ENCODE assay signal across 8 mouse cellular contexts in genomic region chr1:171503250-171503591, GRCm38 (mm10). TPM values are rescaled to one million over a fixed set of nuclear protein-coding genes. Genes with fewer than 3 reads are reported as not detected.
A peak's percentile ranks its signal among the peaks of the same experiment; 100 is the strongest.
DNase-seq lines count a peak whose midpoint lies in the region; ATAC-seq and TF ChIP-seq lines count a peak whose summit lies in the region.

Gene Alyref2 (plus strand): TSS chr1:171503478.

- TF ChIP-seq CTCF in E14TG2a.4 (conservative IDR thresholded peaks at IDR 0.05; ENCODE audit: low read length) = peak; percentile 44
- peak; percentile 93 for TF ChIP-seq CTCF in liver, embryonic 14.5 days (IDR thresholded peaks at IDR 0.05; ENCODE audit: low read depth)

- peak; percentile 86 for ATAC-seq in heart, embryonic 15.5 days (replicated peaks; ENCODE audit: insufficient number of reproducible peaks, insufficient read depth, low FRiP score, low read depth)
- ATAC-seq in liver, embryonic 14.5 days (ENCODE audit: insufficient read depth) = peak; percentile 78
- ATAC-seq in neural tube, embryonic 13.5 days (ENCODE audit: low read depth) = peak; percentile 90

- no peaks in the 10 kb centered on the region for H3K9me3 ChIP-seq in E14TG2a.4 (ENCODE audit: low read length)
- no peaks in the 10 kb centered on the region for H3K9me3 ChIP-seq in heart, embryonic 15.5 days (replicated peaks)
- no peaks in the 10 kb centered on the region for H3K9me3 ChIP-seq in liver, embryonic 14.5 days (ENCODE audit: control insufficient read depth, low read length)
- H3K9me3 ChIP-seq in neural tube, embryonic 13.5 days = 0 out of 2 replicates have a peak, but pooled peaks cover 5% of the 10 kb centered on the region

- peaks cover 51% of the 10 kb centered on the region for H3K4me1 ChIP-seq in E14TG2a.4 (replicated peaks; ENCODE audit: low read depth, low read length)
- H3K4me1 ChIP-seq in heart, embryonic 15.5 days (replicated peaks) = peaks cover 18% of the 10 kb centered on the region
- H3K4me1 ChIP-seq in liver, embryonic 14.5 days (replicated peaks; ENCODE audit: control insufficient read depth in 2 of 2, insufficient read depth in 2 of 2, low read length in 1 of 2) = peaks cover 5 to 10% of the 10 kb centered on the region in 2 experiments
- peaks cover 30% of the 10 kb centered on the region for H3K4me1 ChIP-seq in neural tube, embryonic 13.5 days (replicated peaks)

- TF ChIP-seq EP300 in liver, embryonic 14.5 days (IDR thresholded peaks at IDR 0.05; ENCODE audit: low read depth) = peak; percentile 14; the same call in 1 of the 2 replicates

- peak within 1 kb of the TSS; percentile 98 for H3K27ac ChIP-seq in heart, embryonic 15.5 days
- peak within 1 kb of the TSS; percentile 31 for H3K27ac ChIP-seq in liver, embryonic 14.5 days
- peak within 1 kb of the TSS; percentile 97 for H3K27ac ChIP-seq in neural tube, embryonic 13.5 days (replicated peaks)

- DNase-seq in c-Kit-negative CD71-positive TER-119-positive erythroid progenitor cells, embryonic 14.5 days (ENCODE audit: low read depth, low spot score) = peak; percentile 86
- DNase-seq in fibroblast of lung, adult 2 months (ENCODE audit: low read depth) = peak; percentile 83
- peak; percentile 95 for DNase-seq in kidney, postnatal 25 days
- peak; percentile 85 to 89 (median 88) for DNase-seq in liver, embryonic 14.5 days (ENCODE audit: low read depth in 3 of 3, low spot score in 3 of 3)
- DNase-seq in testis, postnatal 14 days (ENCODE audit: low spot score) = peak; percentile 92

- peak within 1 kb of the TSS; percentile 81 for H3K4me2 ChIP-seq in heart, embryonic 15.5 days
- peak within 1 kb of the TSS; percentile 95 for H3K4me2 ChIP-seq in liver, embryonic 14.5 days (ENCODE audit: low read depth)
- H3K4me2 ChIP-seq in neural tube, embryonic 13.5 days = peak within 1 kb of the TSS; percentile 62

- H3K9ac ChIP-seq in heart, embryonic 15.5 days = peak within 1 kb of the TSS; percentile 75
- H3K9ac ChIP-seq in liver, embryonic 14.5 days (replicated peaks) = peak within 1 kb of the TSS; percentile 66
- peak within 1 kb of the TSS; percentile 77 for H3K9ac ChIP-seq in neural tube, embryonic 13.5 days

- H3K4me3 ChIP-seq in E14TG2a.4 (replicated peaks; ENCODE audit: low read length) = peak within 1 kb of the TSS; percentile 85
- H3K4me3 ChIP-seq in heart, embryonic 15.5 days = peak within 1 kb of the TSS; percentile 72
- H3K4me3 ChIP-seq in liver, embryonic 14.5 days (ENCODE audit: insufficient read depth in 1 of 2, low read depth in 2 of 2, low read length in 2 of 2) = peak within 1 kb of the TSS; percentile 59 to 67
- peak within 1 kb of the TSS; percentile 51 for H3K4me3 ChIP-seq in neural tube, embryonic 13.5 days

- WGBS in heart, embryonic 15.5 days = under 1% methylated on average over 19 of the region's 19 CpGs
- under 1% methylated on average over 19 of the region's 19 CpGs for WGBS in liver, embryonic 14.5 days (ENCODE audit: insufficient replicate concordance)
- WGBS in neural tube, embryonic 13.5 days = under 1% methylated on average over 19 of the region's 19 CpGs

- no peaks in the 10 kb centered on the region for H3K27me3 ChIP-seq in E14TG2a.4 (ENCODE audit: insufficient read depth, low read length)
- H3K27me3 ChIP-seq in heart, embryonic 15.5 days = no peaks in the 10 kb centered on the region
- H3K27me3 ChIP-seq in liver, embryonic 14.5 days (ENCODE audit: control insufficient read depth, insufficient read depth, low read length) = no peaks in the 10 kb centered on the region
- no peaks in the 10 kb centered on the region for H3K27me3 ChIP-seq in neural tube, embryonic 13.5 days

- no peaks in the 10 kb centered on the region for H3K36me3 ChIP-seq in E14TG2a.4 (ENCODE audit: insufficient read depth, low read length)
- no peaks in the 10 kb centered on the region for H3K36me3 ChIP-seq in heart, embryonic 15.5 days
- no peaks in the 10 kb centered on the region for H3K36me3 ChIP-seq in liver, embryonic 14.5 days (replicated peaks; ENCODE audit: control insufficient read depth, insufficient read depth, low read depth)
- 0 out of 2 replicates have a peak, but pooled peaks cover 14% of the 10 kb centered on the region for H3K36me3 ChIP-seq in neural tube, embryonic 13.5 days

RNA-seq across cellular contexts. Expression of gene Alyref2, which starts in this region (rescaled TPM):
- 15.4 and 17.4 TPM in 2 replicates for polyA plus RNA-seq in heart, embryonic 15.5 days (2015; fragmentation: Nextera tagmentation; extraction: Ambion mirVana)
- polyA plus RNA-seq in liver, embryonic 14.5 days (2012; rRNA removed) = 1.7 and 2.5 TPM in 2 replicates
- 2.4 and 2.9 TPM in 2 replicates for polyA plus RNA-seq in liver, embryonic 14.5 days (2014; fragmentation: Nextera tagmentation; extraction: Ambion mirVana)
- 28.5 and 28.6 TPM in 2 replicates for polyA plus RNA-seq in neural tube, embryonic 13.5 days (2015; fragmentation: Nextera tagmentation; extraction: Ambion mirVana)

Comparison
In these comparisons a context has a peak if more than half of its experiments do, and no peak if none do; other contexts are left out.
1. Peak in every context shown above with its lines: DNase-seq, ATAC-seq, H3K4me3 ChIP-seq and H3K27ac ChIP-seq.
2. H3K27ac ChIP-seq: peak in every context shown above with its lines; median percentile 98 in heart, embryonic 15.5 days; 97 in neural tube, embryonic 13.5 days; 31 in liver, embryonic 14.5 days.